Mouse (Mus musculus): ENCODE measurements around the gene 1700024P04Rik.

Gene 1700024P04Rik

GRCm38 (mm10) chr13:98963612-98964011 is 20.8 kb downstream of the 1700024P04Rik start:
- DNase-seq (ENCODE audit: low spot score) = no peak

DNA sequence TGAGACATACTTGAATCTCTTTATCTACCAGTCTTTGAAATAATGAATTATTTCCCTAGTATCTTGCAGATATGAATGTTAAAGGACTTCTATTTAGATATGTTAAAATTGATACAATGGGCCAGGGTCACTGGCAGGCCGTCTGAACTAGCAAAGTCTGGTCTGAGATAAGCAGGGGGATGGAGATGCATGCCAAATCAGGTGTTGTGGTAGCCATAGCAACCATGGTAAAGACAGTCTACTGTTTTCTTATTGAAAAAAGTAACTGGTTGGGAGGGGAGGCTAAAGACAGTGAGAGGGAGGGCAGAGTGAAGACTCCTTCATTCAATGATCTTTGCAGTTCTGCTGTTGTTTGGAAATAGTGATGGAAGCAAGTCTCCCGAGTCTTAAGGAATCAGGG is 26.2 kb downstream of the 1700024P04Rik start:
- no peak for DNase-seq (ENCODE audit: low spot score)

GRCm38 (mm10) chr13:98956209-98956608 is 28.2 kb downstream of the 1700024P04Rik start:
- DNase-seq (ENCODE audit: low spot score) = no peak

DNA sequence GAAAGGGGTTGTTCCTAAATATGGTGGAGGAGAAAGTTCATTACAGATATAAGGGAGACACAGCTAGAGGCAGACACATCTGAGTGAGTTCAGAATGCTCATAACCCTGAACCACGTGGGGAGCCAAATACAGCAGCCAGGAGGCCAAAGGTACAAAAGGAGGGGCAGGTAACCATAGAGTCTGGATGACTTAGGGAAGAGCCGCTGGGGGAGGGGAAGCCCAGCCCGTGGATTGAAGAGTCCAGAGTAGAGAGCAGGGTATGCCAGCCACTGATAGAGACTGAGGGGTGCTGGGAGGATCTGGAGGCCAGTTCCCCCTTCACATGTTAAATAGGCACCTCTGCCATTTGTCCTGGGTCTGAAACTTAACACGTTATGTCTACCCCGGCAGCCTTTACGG is 28.7 kb downstream of the 1700024P04Rik start:
- DNase-seq (ENCODE audit: low spot score) = no peak

- no peak for DNase-seq (ENCODE audit: low spot score)
Observed at GRCm38 (mm10) chr13:98955226-98955625, 29.1 kb downstream of the 1700024P04Rik start.

DNA sequence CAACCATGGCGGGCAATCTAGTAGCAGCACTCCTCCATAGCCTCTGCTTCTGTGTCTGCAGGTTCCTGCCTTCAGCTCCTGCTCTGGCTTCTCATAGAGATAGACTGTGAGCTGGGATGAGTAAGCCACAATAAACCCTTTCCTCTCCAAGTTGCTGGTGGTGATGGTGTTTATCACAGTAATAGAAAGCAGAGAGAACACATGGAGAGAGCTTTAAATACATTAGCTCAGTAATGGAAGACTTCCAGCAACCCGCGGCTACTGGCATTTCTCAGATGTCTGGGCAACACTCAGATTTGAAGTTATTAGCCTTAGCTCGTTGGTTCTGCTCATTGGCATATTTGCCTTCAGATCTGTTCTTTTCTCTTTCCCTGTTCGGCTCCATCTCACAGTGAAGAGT is 30.5 kb downstream of the 1700024P04Rik start:
- no peak for DNase-seq (ENCODE audit: low spot score)

- DNase-seq (ENCODE audit: low spot score) = no peak
Observed at GRCm38 (mm10) chr13:98951951-98952350, 32.4 kb downstream of the 1700024P04Rik start.

GRCm38 (mm10) chr13:98948146-98948545 is 36.2 kb downstream of the 1700024P04Rik start:
- DNase-seq (ENCODE audit: low spot score) = no peak

- DNase-seq (ENCODE audit: low spot score) = no peak
Observed at GRCm38 (mm10) chr13:98946434-98946833, 37.9 kb downstream of the 1700024P04Rik start.

DNA sequence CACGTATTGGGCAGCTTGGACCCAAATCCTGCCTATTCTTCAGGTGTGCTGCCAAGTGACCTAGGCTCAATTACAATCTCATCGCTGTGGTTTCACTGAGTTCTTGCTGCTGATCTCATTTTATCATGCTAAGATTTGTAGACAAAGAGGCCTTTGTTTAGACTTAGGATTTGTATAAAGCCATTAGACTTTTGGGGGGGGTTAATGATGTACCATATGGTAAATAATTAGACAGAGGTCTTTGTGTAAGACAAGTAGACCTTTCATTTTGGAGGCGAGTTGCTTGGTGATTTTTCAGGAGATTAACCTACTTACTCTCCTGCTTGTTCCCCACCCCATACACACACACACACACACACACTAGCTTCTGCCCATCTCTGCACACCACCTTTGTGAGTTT is 38.5 kb downstream of the 1700024P04Rik start:
- DNase-seq (ENCODE audit: low spot score) = peak; percentile 36

- DNase-seq (ENCODE audit: low spot score) = no peak
Observed at GRCm38 (mm10) chr13:98945381-98945780, 39.0 kb downstream of the 1700024P04Rik start.

DNA sequence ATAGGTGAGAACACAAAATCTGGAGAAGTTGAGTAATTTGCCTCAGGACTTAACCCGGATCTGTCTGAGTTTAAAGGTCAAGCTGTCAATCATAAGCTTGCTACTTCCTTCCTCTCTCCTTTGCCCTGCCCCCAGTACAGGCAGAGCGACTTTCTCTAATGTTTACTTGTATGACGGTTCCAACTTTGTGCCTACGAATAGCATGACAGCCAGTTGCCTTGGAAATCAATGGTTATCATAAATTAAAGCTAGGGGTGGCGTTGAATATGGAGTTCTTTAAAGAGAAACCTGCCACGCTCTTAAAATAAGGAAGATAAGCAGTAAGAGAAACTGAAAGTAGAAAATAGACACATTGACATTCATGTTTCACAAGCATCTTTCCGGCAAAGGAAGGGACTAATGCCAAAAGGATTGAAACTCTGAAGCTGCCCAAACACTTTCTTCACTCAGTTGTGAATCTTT is 39.7 kb downstream of the 1700024P04Rik start:
- DNase-seq (ENCODE audit: low spot score) = no peak

DNA sequence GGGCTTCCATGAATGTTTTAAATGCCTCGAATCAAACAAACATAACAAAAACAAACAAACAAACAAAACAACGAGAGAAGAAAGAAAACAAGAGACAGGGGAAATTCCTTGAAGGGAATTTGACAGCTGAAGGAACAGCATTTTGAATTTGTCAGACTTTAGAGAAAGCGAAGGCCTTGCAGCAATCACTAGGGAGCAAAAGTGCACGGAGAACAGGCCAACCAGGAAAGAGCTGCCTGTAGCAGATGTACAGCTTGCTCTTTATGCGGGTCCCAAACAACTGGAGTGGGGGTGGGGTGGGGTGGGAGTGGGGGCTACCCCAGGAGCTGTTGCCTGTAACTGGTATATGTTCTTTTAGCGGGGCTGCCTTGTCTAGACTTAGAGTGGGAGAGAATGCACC is 42.0 kb downstream of the 1700024P04Rik start:
- no peak for DNase-seq (ENCODE audit: low spot score)

DNA sequence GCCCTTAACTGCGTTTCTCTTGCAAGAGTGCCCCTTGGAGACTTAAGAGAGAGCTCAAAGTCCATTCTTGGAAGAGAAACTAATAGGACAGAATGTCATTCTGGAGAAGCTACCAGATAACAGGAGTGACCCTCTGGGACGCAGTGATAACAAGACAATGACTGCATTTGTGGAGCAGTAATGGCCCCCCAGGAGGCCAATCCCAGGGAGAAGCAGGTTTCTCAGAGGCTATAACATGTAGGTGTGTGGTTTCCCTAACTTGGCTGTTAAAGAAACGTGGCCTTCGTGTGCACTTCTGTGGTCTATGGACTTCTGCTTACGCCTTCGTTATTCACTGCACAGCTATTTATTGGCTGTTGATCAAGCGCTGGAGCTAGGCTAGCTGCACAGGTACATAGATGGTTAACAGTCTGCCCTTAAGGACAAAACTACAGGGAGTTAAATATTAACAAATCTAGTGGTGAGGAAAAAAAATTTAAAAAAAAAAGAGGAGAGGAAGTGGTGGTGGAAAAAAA is 42.5 kb downstream of the 1700024P04Rik start:
- no peak for DNase-seq (ENCODE audit: low spot score)

DNA sequence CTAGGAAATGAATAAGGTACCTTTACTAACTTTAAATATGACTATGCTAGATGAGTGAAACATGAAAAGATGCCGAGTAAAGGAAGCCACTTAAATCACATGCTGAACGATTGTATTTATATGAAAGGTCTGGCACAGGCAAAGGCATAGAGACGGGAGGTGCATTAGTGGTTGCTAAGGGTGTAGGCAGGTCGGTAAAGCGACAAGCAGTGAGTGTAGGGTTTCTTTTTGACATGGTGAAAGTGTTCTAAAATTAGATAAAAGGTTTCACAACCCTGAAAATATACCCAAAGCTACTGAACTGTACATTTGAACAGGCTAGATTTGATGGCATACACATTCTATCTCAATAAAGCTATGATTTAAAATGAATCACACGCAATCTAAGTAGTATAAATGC is 47.3 kb downstream of the 1700024P04Rik start:
- DNase-seq (ENCODE audit: low spot score) = no peak
